Mouse (Mus musculus): ENCODE measurements around the gene Pex11b. TPM values are rescaled to one million over a fixed set of nuclear protein-coding genes. Genes with fewer than 3 reads are reported as not detected.

The Pex11b gene
- polyA plus RNA-seq, 1 experiment from 2014 or later: 61.6 TPM

- no peak for ATAC-seq
- no peaks in the 10 kb centered on the region for H3K27me3 ChIP-seq (replicated peaks; ENCODE audit: control insufficient read depth, insufficient read depth, low read length)
Observed at GRCm38 (mm10) chr3:96597435-96597891, 37.7 kb upstream of the Pex11b start.

GRCm38 (mm10) chr3:96598156-96599068 is 36.8 kb upstream of the Pex11b start:
- H3K27me3 ChIP-seq (replicated peaks; ENCODE audit: control insufficient read depth, insufficient read depth, low read length): no peaks in the 10 kb centered on the region
- H3K9me3 ChIP-seq (ENCODE audit: control insufficient read depth, low read length): no peaks in the 10 kb centered on the region
- H3K4me3 ChIP-seq (replicated peaks; ENCODE audit: low read length): peak overlapping the region; percentile 52
- peaks cover 62% of the 10 kb centered on the region for H3K4me1 ChIP-seq (replicated peaks; ENCODE audit: control insufficient read depth, insufficient read depth, low read length)
- H3K36me3 ChIP-seq (ENCODE audit: control insufficient read depth, insufficient read depth): no peaks in the 10 kb centered on the region
- peak overlapping the region; percentile 99 for H3K4me2 ChIP-seq (ENCODE audit: low read length)
- WGBS: 3% methylated on average over 54 of the region's 54 CpGs
- H3K27ac ChIP-seq (ENCODE audit: low read length): no peak overlapping the region; the same call in 1 of the 2 replicates
- ATAC-seq: no peak
- H3K9ac ChIP-seq (replicated peaks; ENCODE audit: low read depth, low read length): peak overlapping the region; percentile 75

More at GRCm38 (mm10) chr3:96597435-96597891, 37.7 kb upstream of the Pex11b start:
- H3K9ac ChIP-seq (replicated peaks; ENCODE audit: low read depth, low read length): peak overlapping the region; percentile 75
- no peaks in the 10 kb centered on the region for H3K36me3 ChIP-seq (ENCODE audit: control insufficient read depth, insufficient read depth)
- H3K27ac ChIP-seq (ENCODE audit: low read length): peak overlapping the region; percentile 52
- peaks cover 59% of the 10 kb centered on the region for H3K4me1 ChIP-seq (replicated peaks; ENCODE audit: control insufficient read depth, insufficient read depth, low read length)
- H3K4me2 ChIP-seq (ENCODE audit: low read length): peak overlapping the region; percentile 99
- no peaks in the 10 kb centered on the region for H3K9me3 ChIP-seq (ENCODE audit: control insufficient read depth, low read length)
- under 1% methylated on average over 40 of the region's 40 CpGs for WGBS
- peak overlapping the region; percentile 52 for H3K4me3 ChIP-seq (replicated peaks; ENCODE audit: low read length)

GRCm38 (mm10) chr3:96599069-96599393 is 36.1 kb upstream of the Pex11b start:
- Histone ChIP-seq H3K36me3 (ENCODE audit: control insufficient read depth, insufficient read depth) (no peaks in the 10 kb centered on the region), H3K9ac (replicated peaks; ENCODE audit: low read depth, low read length) (no peak overlapping the region), H3K4me2 (ENCODE audit: low read length) (peak overlapping the region; percentile 99), H3K4me3 (replicated peaks; ENCODE audit: low read length) (no peak overlapping the region; the same call in 1 of the 2 replicates), H3K27ac (ENCODE audit: low read length) (no peak overlapping the region), H3K4me1 (replicated peaks; ENCODE audit: control insufficient read depth, insufficient read depth, low read length) (peaks cover 68% of the 10 kb centered on the region), H3K9me3 (ENCODE audit: control insufficient read depth, low read length) (no peaks in the 10 kb centered on the region), H3K27me3 (replicated peaks; ENCODE audit: control insufficient read depth, insufficient read depth, low read length) (no peaks in the 10 kb centered on the region)
- WGBS: 46% methylated on average over 8 of the region's 8 CpGs
- no peak for ATAC-seq

- Histone ChIP-seq H3K4me2 (ENCODE audit: low read length) (no peak overlapping the region), H3K4me1 (replicated peaks; ENCODE audit: control insufficient read depth, insufficient read depth, low read length) (peaks cover 72% of the 10 kb centered on the region)
Observed at GRCm38 (mm10) chr3:96599411-96599810, 35.8 kb upstream of the Pex11b start.

GRCm38 (mm10) chr3:96600639-96601250 is 34.4 kb upstream of the Pex11b start, which contains the start of gene Lix1l:
Gene Lix1l, plus strand, starts transcription at chr3:96601149.
- H3K27ac ChIP-seq (ENCODE audit: low read length): peak within 1 kb of the TSS; percentile 96
- H3K9me3 ChIP-seq (ENCODE audit: control insufficient read depth, low read length): no peaks in the 10 kb centered on the region
- no peaks in the 10 kb centered on the region for H3K27me3 ChIP-seq (replicated peaks; ENCODE audit: control insufficient read depth, insufficient read depth, low read length)
- ATAC-seq: peak; percentile 96
- peak within 1 kb of the TSS; percentile 81 for H3K4me3 ChIP-seq (replicated peaks; ENCODE audit: low read length)
- peak within 1 kb of the TSS; percentile 87 for H3K9ac ChIP-seq (replicated peaks; ENCODE audit: low read depth, low read length)
- H3K4me1 ChIP-seq (replicated peaks; ENCODE audit: control insufficient read depth, insufficient read depth, low read length): peaks cover 73% of the 10 kb centered on the region
- no peaks in the 10 kb centered on the region for H3K36me3 ChIP-seq (ENCODE audit: control insufficient read depth, insufficient read depth)
- under 1% methylated on average over 27 of the region's 27 CpGs for WGBS
- H3K4me2 ChIP-seq (ENCODE audit: low read length): peak within 1 kb of the TSS; percentile 62

More at GRCm38 (mm10) chr3:96599411-96599810, 35.8 kb upstream of the Pex11b start:
- Histone ChIP-seq H3K9me3 (ENCODE audit: control insufficient read depth, low read length) (no peaks in the 10 kb centered on the region), H3K27ac (ENCODE audit: low read length) (no peak overlapping the region), H3K9ac (replicated peaks; ENCODE audit: low read depth, low read length) (no peak overlapping the region), H3K36me3 (ENCODE audit: control insufficient read depth, insufficient read depth) (no peaks in the 10 kb centered on the region), H3K27me3 (replicated peaks; ENCODE audit: control insufficient read depth, insufficient read depth, low read length) (no peaks in the 10 kb centered on the region), H3K4me3 (replicated peaks; ENCODE audit: low read length) (no peak overlapping the region)
- no peak for ATAC-seq
- WGBS: 66% methylated on average over 3 of the region's 3 CpGs

- Histone ChIP-seq H3K27ac (ENCODE audit: low read length) (peak overlapping the region; percentile 96), H3K9me3 (ENCODE audit: control insufficient read depth, low read length) (no peaks in the 10 kb centered on the region), H3K27me3 (replicated peaks; ENCODE audit: control insufficient read depth, insufficient read depth, low read length) (no peaks in the 10 kb centered on the region), H3K4me2 (ENCODE audit: low read length) (peak overlapping the region; percentile 62), H3K9ac (replicated peaks; ENCODE audit: low read depth, low read length) (peak overlapping the region; percentile 87), H3K36me3 (ENCODE audit: control insufficient read depth, insufficient read depth) (no peaks in the 10 kb centered on the region), H3K4me3 (replicated peaks; ENCODE audit: low read length) (peak overlapping the region; percentile 81), H3K4me1 (replicated peaks; ENCODE audit: control insufficient read depth, insufficient read depth, low read length) (peaks cover 67% of the 10 kb centered on the region)
- peak; percentile 59 for ATAC-seq
- WGBS: under 1% methylated on average over 24 of the region's 40 CpGs
Observed at GRCm38 (mm10) chr3:96601251-96601787, 33.9 kb upstream of the Pex11b start.

- H3K36me3 ChIP-seq (ENCODE audit: control insufficient read depth, insufficient read depth): no peaks in the 10 kb centered on the region
- H3K4me2 ChIP-seq (ENCODE audit: low read length): peak overlapping the region; percentile 62
- peak overlapping the region; percentile 87 for H3K9ac ChIP-seq (replicated peaks; ENCODE audit: low read depth, low read length)
- peaks cover 59% of the 10 kb centered on the region for H3K4me1 ChIP-seq (replicated peaks; ENCODE audit: control insufficient read depth, insufficient read depth, low read length)
- no peaks in the 10 kb centered on the region for H3K27me3 ChIP-seq (replicated peaks; ENCODE audit: control insufficient read depth, insufficient read depth, low read length)
- H3K9me3 ChIP-seq (ENCODE audit: control insufficient read depth, low read length): no peaks in the 10 kb centered on the region
- WGBS: 6% methylated on average over 10 of the region's 10 CpGs
- H3K4me3 ChIP-seq (replicated peaks; ENCODE audit: low read length): peak overlapping the region; percentile 81
- H3K27ac ChIP-seq (ENCODE audit: low read length): peak overlapping the region; percentile 96
- ATAC-seq: no peak
Observed at GRCm38 (mm10) chr3:96601941-96602703, 33.1 kb upstream of the Pex11b start.

- 33% methylated on average over 5 of the region's 5 CpGs for WGBS
- Histone ChIP-seq H3K27me3 (replicated peaks; ENCODE audit: control insufficient read depth, insufficient read depth, low read length) (no peaks in the 10 kb centered on the region), H3K27ac (ENCODE audit: low read length) (peak overlapping the region; percentile 96), H3K4me2 (ENCODE audit: low read length) (peak overlapping the region; percentile 62), H3K9ac (replicated peaks; ENCODE audit: low read depth, low read length) (peak overlapping the region; percentile 87), H3K4me1 (replicated peaks; ENCODE audit: control insufficient read depth, insufficient read depth, low read length) (peaks cover 54% of the 10 kb centered on the region), H3K9me3 (ENCODE audit: control insufficient read depth, low read length) (no peaks in the 10 kb centered on the region), H3K36me3 (ENCODE audit: control insufficient read depth, insufficient read depth) (no peaks in the 10 kb centered on the region), H3K4me3 (replicated peaks; ENCODE audit: low read length) (peak overlapping the region; percentile 81)
- no peak for ATAC-seq
Observed at GRCm38 (mm10) chr3:96602704-96603084, 32.5 kb upstream of the Pex11b start.

Data from forebrain, embryonic 16.5 days (tissue).